15 mouse cellular contexts compared by ENCODE assay signal in the genomic region with DNA sequence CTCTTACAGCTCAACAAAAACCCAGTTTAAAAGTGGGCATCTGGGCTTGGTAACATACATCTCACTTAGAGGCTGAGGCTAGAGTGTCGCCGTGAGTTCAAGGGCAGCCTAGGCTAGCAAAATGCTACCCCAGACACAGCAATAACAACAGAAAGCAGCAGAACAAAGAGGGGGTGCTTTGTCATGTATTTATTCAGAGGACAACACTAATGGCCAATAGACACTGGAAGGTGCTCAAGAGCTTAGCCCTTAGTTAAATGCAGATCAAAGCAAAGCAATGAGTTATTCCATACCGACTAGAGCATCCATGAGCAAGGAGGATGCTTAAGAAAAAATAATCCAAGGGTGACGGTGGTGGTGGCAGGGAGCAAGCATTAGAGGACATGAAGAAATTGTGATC.
"Had no signal": no experiment of that assay in that cellular context is flagged by ENCODE, and none has a peak within 500 bp of the region (broad histone marks: within the 10 kb centered on the region; RNA-seq: fewer than 3 reads in every experiment).

No protein-coding gene starts in this region.

- H3K4me3 ChIP-seq: megakaryocyte, embryonic 14.5 days; midbrain, embryonic 13.5 days; midbrain, embryonic 15.5 days; neural tube, embryonic 12.5 days had no signal

- DNase-seq: lung, adult 18-20 months; lung, embryonic 14.5 days; lung, postnatal 10 days; lung, postnatal 4 days; right cerebral cortex, adult 18-20 months; right cerebral cortex, postnatal 25 days; right cerebral cortex, postnatal 4 days; spleen, adult 18-20 months; thymus, adult 18-20 months; thymus, postnatal 14 days; thymus, postnatal 36 days had no signal

- H3K27ac ChIP-seq: midbrain, embryonic 13.5 days; midbrain, embryonic 15.5 days; neural tube, embryonic 12.5 days had no signal
